In the genomic region with DNA sequence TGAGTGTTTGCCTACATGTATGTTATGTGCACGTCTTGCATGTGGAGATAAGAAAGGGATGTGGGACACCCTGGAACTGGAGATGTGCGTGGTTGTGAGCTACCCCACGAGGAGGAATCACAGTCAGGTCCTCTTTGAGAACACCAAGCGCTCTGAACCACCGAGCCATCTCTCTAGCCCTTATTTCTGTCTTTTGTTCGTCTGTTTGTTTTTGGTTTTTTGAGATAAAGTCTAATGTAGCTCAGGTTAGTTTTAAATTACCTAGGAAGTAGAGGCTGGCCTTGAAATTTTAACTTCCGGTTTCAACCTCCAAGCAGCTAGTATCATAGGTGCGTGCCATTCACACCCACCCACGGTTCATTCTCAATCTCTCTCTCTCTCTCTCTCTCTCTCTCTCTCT, we compare ENCODE assay signal across 14 mouse cellular contexts. TPM values are rescaled to one million over a fixed set of nuclear protein-coding genes. Genes with fewer than 3 reads are reported as not detected.
DNase-seq lines count a peak whose midpoint lies in the region; ATAC-seq and TF ChIP-seq lines count a peak whose summit lies in the region.
"Had no signal": no experiment of that assay in that cellular context is flagged by ENCODE, and none has a peak within 500 bp of the region (broad histone marks: within the 10 kb centered on the region; RNA-seq: fewer than 3 reads in every experiment).

No protein-coding gene starts in this region.

- H3ac ChIP-seq in myocyte (ENCODE audit: control insufficient read depth, insufficient read length), result no peak overlapping the region

- ATAC-seq in liver, embryonic 13.5 days (ENCODE audit: low read depth), result no peak
- ATAC-seq in liver, embryonic 11.5 days (replicated peaks; ENCODE audit: low FRiP score), result no peak

- no peaks in the 10 kb centered on the region for H3K9me3 ChIP-seq in liver, embryonic 13.5 days (replicated peaks)
- H3K9me3 ChIP-seq in liver, embryonic 11.5 days (ENCODE audit: control insufficient read depth, low read length), result no peaks in the 10 kb centered on the region
- H3K9me3 ChIP-seq: embryonic facial prominence, embryonic 15.5 days; heart, embryonic 15.5 days; midbrain, embryonic 12.5 days had no signal

- peaks cover 30% of the 10 kb centered on the region for H3K79me2 ChIP-seq in myocyte (ENCODE audit: control insufficient read depth, insufficient read depth)

- H3K27ac ChIP-seq in liver, embryonic 13.5 days, result 0 out of 2 replicates have a peak overlapping the region, but pooled peaks have one; percentile 34
- H3K27ac ChIP-seq in liver, embryonic 11.5 days (ENCODE audit: low read depth, low read length), result no peak overlapping the region
- H3K27ac ChIP-seq in cerebellum, adult 2 months (ENCODE audit: insufficient read depth, low read length), result no peak overlapping the region
- H3K27ac ChIP-seq: macrophage; midbrain, embryonic 12.5 days had no signal

- H3K9ac ChIP-seq in liver, embryonic 13.5 days, result no peak overlapping the region
- no peak overlapping the region for H3K9ac ChIP-seq in liver, embryonic 11.5 days (ENCODE audit: low read depth, low read length)
- H3K9ac ChIP-seq: embryonic facial prominence, embryonic 15.5 days; heart, embryonic 15.5 days; lung, embryonic 14.5 days; midbrain, embryonic 12.5 days had no signal

- no peak for TF ChIP-seq CTCF in cerebellum, adult 2 months (IDR thresholded peaks at IDR 0.05; ENCODE audit: borderline replicate concordance, insufficient read depth, low read depth, low read length)

- H3K4me1 ChIP-seq in liver, embryonic 13.5 days (replicated peaks), result peaks cover 50% of the 10 kb centered on the region
- peaks cover 11% of the 10 kb centered on the region for H3K4me1 ChIP-seq in liver, embryonic 11.5 days (replicated peaks; ENCODE audit: control insufficient read depth, insufficient read depth, low read length)
- H3K4me1 ChIP-seq in cerebellum, adult 2 months (ENCODE audit: control insufficient read depth, insufficient read depth, low read length), result no peaks in the 10 kb centered on the region
- H3K4me1 ChIP-seq: midbrain, embryonic 12.5 days had no signal

- H3K4me3 ChIP-seq in liver, embryonic 13.5 days (replicated peaks), result no peak overlapping the region
- no peak overlapping the region for H3K4me3 ChIP-seq in liver, embryonic 11.5 days (ENCODE audit: low read depth, low read length)
- no peak overlapping the region for H3K4me3 ChIP-seq in myocyte
- no peak overlapping the region for H3K4me3 ChIP-seq in cerebellum, adult 2 months (replicated peaks; ENCODE audit: insufficient read depth, low read depth, low read length)
- H3K4me3 ChIP-seq: embryonic facial prominence, embryonic 15.5 days; heart, embryonic 15.5 days; midbrain, embryonic 12.5 days had no signal

- no peaks in the 10 kb centered on the region for H3K27me3 ChIP-seq in liver, embryonic 13.5 days
- H3K27me3 ChIP-seq in liver, embryonic 11.5 days (replicated peaks; ENCODE audit: control insufficient read depth, insufficient read depth, low read length), result no peaks in the 10 kb centered on the region
- H3K27me3 ChIP-seq in myocyte (ENCODE audit: control insufficient read depth, insufficient read depth, insufficient read length), result no peaks in the 10 kb centered on the region
- H3K27me3 ChIP-seq in cerebellum, adult 2 months (ENCODE audit: control insufficient read depth, insufficient read depth, low read length), result no peaks in the 10 kb centered on the region
- H3K27me3 ChIP-seq: embryonic facial prominence, embryonic 15.5 days; heart, embryonic 15.5 days; midbrain, embryonic 12.5 days had no signal

- WGBS in liver, embryonic 13.5 days (ENCODE audit: insufficient replicate concordance), result 74% methylated on average over 9 of the region's 9 CpGs
- 78% methylated on average over 9 of the region's 9 CpGs for WGBS in liver, embryonic 11.5 days
- WGBS in cerebellum, adult 2 months, result 76% methylated on average over 9 of the region's 9 CpGs

- no peak for TF ChIP-seq POLR2A in myocyte (IDR thresholded peaks at IDR 0.05; ENCODE audit: insufficient read length, low read depth)
- no peak for TF ChIP-seq POLR2A in cerebellum, adult 2 months (IDR thresholded peaks at IDR 0.05; ENCODE audit: borderline replicate concordance, insufficient read depth, low read length)

- H3K36me3 ChIP-seq in liver, embryonic 13.5 days, result peaks cover 72% of the 10 kb centered on the region
- peaks cover 3% of the 10 kb centered on the region; the same call in 1 of the 2 replicates for H3K36me3 ChIP-seq in liver, embryonic 11.5 days (ENCODE audit: control insufficient read depth, insufficient read depth, low read length)
- no peaks in the 10 kb centered on the region for H3K36me3 ChIP-seq in myocyte (ENCODE audit: control insufficient read depth, insufficient read depth)

- intact Hi-C loops in left cerebral cortex, postnatal 36 days (cut with DNase I), result loop anchor here (2.0 to 5.0 kb wide), 2 partner anchors 75 to 294 kb away; no protein-coding TSS in a partner anchor

- no peak for DNase-seq in liver, embryonic 13.5 days
- no peak for DNase-seq in liver, embryonic 11.5 days (ENCODE audit: low spot score)
- DNase-seq in CD4-positive, CD25-positive, alpha-beta regulatory T cell, adult 2 months (ENCODE audit: low read depth, low spot score), result peak; percentile 69
- peak; percentile 22 for DNase-seq in T-cell, adult 2 months (ENCODE audit: low spot score)
- DNase-seq in cerebellum, postnatal 25 days, result no peak
- no peak for DNase-seq in cerebellum, adult 2 months
- no peak for DNase-seq in left cerebral cortex, postnatal 36 days (ENCODE audit: low spot score in 2 of 2)
- DNase-seq: adrenal gland, adult 8-10 months had no signal

- no peak overlapping the region for H3K4me2 ChIP-seq in liver, embryonic 13.5 days
- no peak overlapping the region for H3K4me2 ChIP-seq in liver, embryonic 11.5 days
- H3K4me2 ChIP-seq in myocyte (ENCODE audit: low read depth), result peak overlapping the region; percentile 10
- H3K4me2 ChIP-seq: embryonic facial prominence, embryonic 15.5 days; heart, embryonic 15.5 days; lung, embryonic 14.5 days; midbrain, embryonic 12.5 days had no signal

TF ChIP-seq in myocyte, 11 proteins besides CTCF, POLR2A, EP300 and RAD21:
- TF ChIP-seq REST (IDR thresholded peaks at IDR 0.05; ENCODE audit: insufficient read depth, insufficient read length), result no peak
- no peak for TF ChIP-seq POLR2AphosphoS2 (IDR thresholded peaks at IDR 0.05; ENCODE audit: insufficient read length, low read depth)
- TF ChIP-seq MYOG (IDR thresholded peaks at IDR 0.05; ENCODE audit: control insufficient read depth in 1 of 3, insufficient read depth in 1 of 3, insufficient read length in 2 of 3, low read depth in 2 of 3), result no peak
- no peak for TF ChIP-seq CEBPB (IDR thresholded peaks at IDR 0.05; ENCODE audit: insufficient read depth, poor library complexity, severe bottlenecking)
- TF ChIP-seq USF1 (IDR thresholded peaks at IDR 0.05; ENCODE audit: low read depth), result no peak
- TF ChIP-seq MAX (IDR thresholded peaks at IDR 0.05; ENCODE audit: low read depth), result no peak
- no peak for TF ChIP-seq TCF12 (IDR thresholded peaks at IDR 0.05; ENCODE audit: insufficient read depth, poor library complexity, severe bottlenecking)
- TF ChIP-seq SRF (IDR thresholded peaks at IDR 0.05; ENCODE audit: control insufficient read depth, insufficient read length, low read depth), result no peak
- no peak for TF ChIP-seq E2F4 (IDR thresholded peaks at IDR 0.05; ENCODE audit: insufficient read depth)
- TF ChIP-seq TCF3 (IDR thresholded peaks at IDR 0.05; ENCODE audit: insufficient read length, low read depth), result no peak
- no peak for TF ChIP-seq MYOD1 (IDR thresholded peaks at IDR 0.05; ENCODE audit: control insufficient read depth in 1 of 3, insufficient read length in 2 of 3, low read depth in 2 of 3)

RNA-seq across cellular contexts. Expression of gene Cdkn1b, which starts 26.7 kb away (rescaled TPM):
- polyA plus RNA-seq in liver, embryonic 13.5 days (2015; fragmentation: Nextera tagmentation; extraction: Ambion mirVana), result 13.0 and 14.2 TPM in 2 replicates
- 8.9 and 9.4 TPM in 2 replicates for polyA plus RNA-seq in liver, embryonic 11.5 days (2014; fragmentation: Nextera tagmentation; extraction: Ambion mirVana)
- polyA plus RNA-seq in myocyte (2012; fragmentation: generic; extraction: Trizol), result 27.7 TPM
- 45.6 and 52.7 TPM in 2 replicates for polyA plus RNA-seq in cerebellum, adult 2 months (2012; rRNA removed)
- total RNA-seq in left cerebral cortex, postnatal 36 days (2021), result 10 to 100 TPM; 41.5 to 46.0 TPM

RNA-seq across cellular contexts. Expression of gene Apold1, which starts 34.7 kb away (rescaled TPM):
- polyA plus RNA-seq in liver, embryonic 13.5 days (2015; fragmentation: Nextera tagmentation; extraction: Ambion mirVana), result 2.1 and 2.2 TPM in 2 replicates
- 2.5 and 2.6 TPM in 2 replicates for polyA plus RNA-seq in liver, embryonic 11.5 days (2014; fragmentation: Nextera tagmentation; extraction: Ambion mirVana)
- polyA plus RNA-seq in myocyte (2012; fragmentation: generic; extraction: Trizol), result 0.12 TPM
- polyA plus RNA-seq in cerebellum, adult 2 months (2012; rRNA removed), result 1.5 TPM in 2 replicates
- 1 to 10 TPM; 3.2 to 8.0 TPM for total RNA-seq in left cerebral cortex, postnatal 36 days (2021)

RNA-seq across cellular contexts. Expression of gene Gpr19, which starts 48.5 kb away (rescaled TPM):
- polyA plus RNA-seq in liver, embryonic 13.5 days (2015; fragmentation: Nextera tagmentation; extraction: Ambion mirVana), result 5.3 and 6.0 TPM in 2 replicates
- polyA plus RNA-seq in liver, embryonic 11.5 days (2014; fragmentation: Nextera tagmentation; extraction: Ambion mirVana), result 6.1 and 9.1 TPM in 2 replicates
- 2.2 TPM for polyA plus RNA-seq in myocyte (2012; fragmentation: generic; extraction: Trizol)
- polyA plus RNA-seq in cerebellum, adult 2 months (2012; rRNA removed), result 30.5 and 32.5 TPM in 2 replicates
- 10 to 100 TPM; 20.2 to 24.9 TPM for total RNA-seq in left cerebral cortex, postnatal 36 days (2021)

Comparison
In these comparisons a context has a peak if more than half of its experiments do, and no peak if none do; other contexts are left out.
1. DNase-seq: peak in CD4-positive, CD25-positive, alpha-beta regulatory T cell, adult 2 months (single experiment) and T-cell, adult 2 months (single experiment); none in liver, embryonic 13.5 days (single experiment), liver, embryonic 11.5 days (single experiment), cerebellum, postnatal 25 days (0 of 2), cerebellum, adult 2 months (0 of 2) and left cerebral cortex, postnatal 36 days (0 of 2).